Mouse (Mus musculus) cerebellum, adult 9-11 months (tissue): ENCODE data around the gene Asb1.

Source experiments
- DNase-seq: peaks from one replicate; pipeline ENCODE4 v3.0.0; 2022

Asb1 gene

GRCm38 (mm10) chr1:91540271-91540826 is at the start of gene Asb1:
Asb1 (plus strand) TSS chr1:91540544.
- peak; percentile 93 for DNase-seq

GRCm38 (mm10) chr1:91492740-91493139 is 47.6 kb upstream of the Asb1 start:
- DNase-seq, result no peak

- peak; percentile 47 for DNase-seq
These were observed 46.4 kb upstream of the Asb1 start for GRCm38 (mm10) chr1:91493938-91494337.

- peak; percentile 96 for DNase-seq
These were observed 45.7 kb upstream of the Asb1 start, which contains the start of gene Traf3ip1 for GRCm38 (mm10) chr1:91494457-91495140. Traf3ip1 (plus strand) TSS chr1:91494647.

GRCm38 (mm10) chr1:91495321-91495720 is 45.0 kb upstream of the Asb1 start:
- DNase-seq, result no peak

GRCm38 (mm10) chr1:91498579-91498978 is 41.8 kb upstream of the Asb1 start:
- no peak for DNase-seq

GRCm38 (mm10) chr1:91504615-91505014 is 35.7 kb upstream of the Asb1 start:
- no peak for DNase-seq

DNA sequence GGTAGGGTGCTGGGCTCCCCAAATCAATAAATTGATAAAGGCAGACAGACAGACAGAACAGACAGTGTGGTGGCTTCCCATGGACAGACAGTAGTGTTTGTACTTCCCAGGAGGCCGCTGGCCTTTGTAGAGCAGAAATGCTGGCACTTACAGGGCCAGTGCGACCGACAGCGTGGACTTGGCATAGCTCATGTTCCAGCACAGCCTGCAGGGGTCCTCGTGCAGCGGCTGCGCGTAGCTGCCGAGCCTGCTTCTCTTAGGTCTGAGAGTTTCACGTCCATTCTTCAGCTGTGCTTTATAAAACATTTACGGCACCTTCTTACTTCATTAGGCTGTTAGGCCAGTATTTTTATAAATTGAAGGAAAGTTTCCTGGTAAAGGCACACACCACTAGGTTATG is 25.4 kb upstream of the Asb1 start:
- DNase-seq, result no peak

- DNase-seq, result no peak
These were observed 24.7 kb upstream of the Asb1 start for GRCm38 (mm10) chr1:91515642-91516041.

DNA sequence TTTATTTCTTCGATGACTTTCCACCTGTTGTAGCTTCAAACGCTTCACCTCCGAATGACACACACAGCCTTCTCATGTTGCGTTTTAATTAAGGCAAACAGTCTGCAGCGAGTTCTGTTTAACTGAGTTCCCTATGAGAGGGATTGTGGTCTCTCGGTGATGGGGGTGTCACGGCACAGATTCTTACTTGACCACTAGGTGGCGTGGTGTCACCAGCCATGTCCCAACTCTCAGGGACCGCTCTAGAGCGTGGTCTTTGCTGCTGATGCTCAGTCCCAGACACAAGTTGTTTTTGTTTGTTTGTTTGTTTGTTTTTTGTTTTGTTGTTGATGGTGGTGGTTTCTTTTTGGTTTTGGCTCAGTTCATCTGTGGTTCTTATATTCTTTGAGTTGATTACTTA is 16.6 kb upstream of the Asb1 start:
- peak; percentile 34 for DNase-seq

DNA sequence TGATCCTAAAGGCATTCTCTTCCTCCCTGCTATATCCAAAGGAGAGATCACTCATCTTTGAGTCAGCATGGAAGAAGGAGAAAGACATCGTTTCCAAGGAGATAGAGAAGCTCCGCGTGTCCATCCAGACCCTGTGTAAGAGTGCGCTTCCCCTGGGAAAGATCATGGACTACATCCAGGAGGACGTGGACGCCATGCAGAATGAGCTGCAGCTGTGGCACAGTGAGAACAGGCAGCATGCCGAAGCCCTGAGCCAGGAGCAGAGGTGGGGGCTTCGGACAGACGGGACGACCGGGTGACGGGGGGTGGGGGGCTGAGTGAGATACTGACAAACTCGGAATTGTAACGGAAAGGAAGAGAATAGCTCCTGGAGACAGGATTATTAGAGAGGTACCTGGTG is 14.5 kb upstream of the Asb1 start:
- DNase-seq, result no peak

- DNase-seq, result no peak
These were observed 10.2 kb upstream of the Asb1 start for GRCm38 (mm10) chr1:91530166-91530565.

DNA sequence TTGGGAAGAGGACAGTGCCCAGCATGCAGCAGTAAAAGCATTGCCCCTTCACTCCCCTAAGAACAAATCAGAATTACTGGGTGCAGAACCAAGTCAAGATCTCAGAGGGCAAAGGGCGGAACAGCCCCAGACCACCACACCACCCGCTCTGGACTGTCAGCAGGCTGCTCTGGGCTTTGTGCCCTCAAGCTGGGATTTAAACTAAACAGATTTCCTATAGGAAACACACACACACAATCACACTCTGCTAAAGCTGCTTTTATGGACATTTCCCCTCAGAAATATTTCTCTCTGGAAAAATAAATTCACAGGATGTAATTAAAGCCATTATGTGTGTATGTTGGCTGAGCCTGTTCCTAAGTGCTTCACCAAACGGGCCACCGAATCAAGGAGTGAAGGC is 8.1 kb upstream of the Asb1 start:
- no peak for DNase-seq

- DNase-seq, result no peak
These were observed 7.5 kb upstream of the Asb1 start for GRCm38 (mm10) chr1:91532892-91533291.

- no peak for DNase-seq
These were observed 6.9 kb upstream of the Asb1 start for GRCm38 (mm10) chr1:91533483-91533882.

GRCm38 (mm10) chr1:91533961-91534723 is 6.2 kb upstream of the Asb1 start:
- DNase-seq, result no peak

DNA sequence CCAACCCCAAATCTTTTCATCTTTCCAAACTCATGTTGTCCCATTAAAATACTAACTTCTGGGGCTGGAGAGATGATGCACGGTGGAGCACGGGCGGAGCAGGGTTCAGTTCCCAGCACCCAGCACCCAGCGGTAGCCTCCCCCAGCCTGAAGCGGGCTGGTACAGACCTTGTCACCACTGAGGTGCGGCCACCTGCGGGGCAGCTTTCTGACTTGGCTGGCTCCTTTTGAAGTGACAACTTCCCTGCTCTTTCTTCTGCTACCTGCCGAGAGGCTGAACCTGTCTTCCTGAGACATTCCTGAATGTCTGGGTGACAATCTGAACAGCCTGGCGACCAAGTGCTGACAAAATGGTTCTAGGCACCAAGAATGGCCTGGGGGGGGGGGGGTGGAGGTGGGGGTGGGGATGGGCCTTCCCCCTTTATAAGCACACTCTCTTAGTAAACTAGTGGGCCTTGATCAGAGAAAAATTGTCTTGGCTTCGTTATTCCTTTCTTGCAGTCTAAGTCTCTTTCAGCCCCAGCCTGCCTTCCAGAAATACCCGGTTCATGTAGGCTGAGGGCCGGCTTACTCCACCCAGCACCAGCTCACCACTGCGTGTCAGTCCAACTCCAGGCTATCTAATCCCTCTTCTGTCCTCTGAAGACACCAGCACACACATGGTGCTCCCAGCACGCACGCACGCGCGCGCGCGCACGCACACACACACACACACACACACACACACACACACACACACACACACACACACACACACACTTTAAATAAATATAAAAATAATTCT is 2.4 kb upstream of the Asb1 start:
- DNase-seq, result no peak

GRCm38 (mm10) chr1:91538570-91538929 is 1.8 kb upstream of the Asb1 start:
- DNase-seq, result no peak

DNA sequence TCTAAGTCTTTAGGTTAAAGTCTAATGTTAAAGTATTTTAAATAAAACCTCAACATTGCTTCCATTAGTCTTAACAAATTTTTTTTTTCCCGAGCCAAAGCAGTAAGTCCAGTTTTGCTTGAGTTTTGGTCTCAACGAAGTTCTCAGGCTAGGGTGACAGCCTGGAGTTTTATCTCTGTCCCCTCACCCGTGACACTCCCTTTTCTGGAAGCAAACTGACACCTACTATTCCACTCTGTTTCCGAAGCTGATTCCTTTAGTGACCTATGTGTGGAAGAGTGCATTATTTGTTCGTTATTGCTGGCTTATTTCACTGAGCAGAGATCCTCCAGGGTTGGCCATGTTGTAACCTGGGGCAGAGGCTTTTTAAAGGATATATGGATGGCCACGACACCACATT is 1.1 kb upstream of the Asb1 start:
- no peak for DNase-seq

GRCm38 (mm10) chr1:91539704-91540270 is 557 bp upstream of the Asb1 start:
- peak; percentile 70 for DNase-seq

GRCm38 (mm10) chr1:91541042-91541592 is 773 bp downstream of the Asb1 start:
- DNase-seq, result no peak

DNA sequence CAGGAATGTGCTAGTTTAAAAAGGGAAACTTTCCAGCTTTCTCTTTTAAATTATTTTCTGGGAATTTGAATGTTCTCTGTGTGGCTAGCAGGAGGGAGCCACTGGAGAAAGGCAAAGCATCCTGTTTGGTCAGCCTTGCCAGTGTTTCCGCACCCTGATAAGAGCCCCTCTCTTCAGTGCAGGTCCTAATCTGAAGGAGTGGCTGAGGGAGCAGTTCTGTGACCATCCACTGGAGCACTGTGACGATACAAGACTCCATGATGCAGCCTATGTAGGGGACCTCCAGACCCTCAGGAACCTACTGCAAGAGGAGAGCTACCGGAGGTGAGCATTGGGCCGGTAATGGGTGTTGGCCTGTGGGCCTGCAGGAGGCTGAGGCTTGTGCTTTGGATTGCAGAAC is 3.6 kb downstream of the Asb1 start:
- DNase-seq, result no peak

GRCm38 (mm10) chr1:91545226-91545625 is 4.9 kb downstream of the Asb1 start:
- DNase-seq, result no peak
